In the genomic region with DNA sequence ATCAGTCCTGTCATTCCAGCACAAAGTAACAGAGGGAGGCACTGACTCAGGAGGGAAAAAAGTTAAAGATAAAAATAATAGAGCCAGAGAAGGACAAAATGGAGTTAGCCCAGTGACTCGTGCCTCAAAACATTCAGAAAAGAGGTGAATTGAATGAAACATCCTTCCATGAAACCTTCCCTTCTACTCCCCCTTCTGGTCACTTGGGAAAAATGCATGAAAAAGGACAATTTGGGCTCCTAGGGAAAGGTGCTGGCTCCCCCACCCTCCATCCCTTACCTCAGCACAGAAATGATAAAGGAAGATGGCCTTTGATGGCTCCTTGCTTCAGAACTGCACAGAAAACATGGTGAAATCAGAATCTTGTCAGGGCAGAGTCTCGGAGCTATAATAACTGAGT, we compare ENCODE assay signal across 9 mouse cellular contexts. TPM values are rescaled to one million over a fixed set of nuclear protein-coding genes. Genes with fewer than 3 reads are reported as not detected.
DNase-seq lines count a peak whose midpoint lies in the region; ATAC-seq and TF ChIP-seq lines count a peak whose summit lies in the region.
"Had no signal": no experiment of that assay in that cellular context is flagged by ENCODE, and none has a peak within 500 bp of the region (broad histone marks: within the 10 kb centered on the region; RNA-seq: fewer than 3 reads in every experiment).

No protein-coding gene starts in this region.

- no peaks in the 10 kb centered on the region for H3K36me3 ChIP-seq in kidney, postnatal 0 days (ENCODE audit: insufficient read depth, low read length)
- H3K36me3 ChIP-seq: neural tube, embryonic 12.5 days had no signal

- DNase-seq in cerebellum, adult 9-11 months: peak; percentile 57
- DNase-seq in cerebellum, adult 11 months: no peak
- peak; percentile 68 for DNase-seq in kidney, postnatal 0 days (ENCODE audit: low spot score)
- no peak for DNase-seq in kidney, adult 18-20 months
- peak; percentile 57 for DNase-seq in CD4-positive, CD25-positive, alpha-beta regulatory T cell, adult 2 months (ENCODE audit: low read depth, low spot score)
- DNase-seq in embryo, embryonic 11 days: peak; percentile 49
- no peak for DNase-seq in B cell, adult 2 months
- DNase-seq in gastrocnemius, postnatal 14 days: no peak

- WGBS in kidney, postnatal 0 days: 42% methylated on average over 2 of the region's 2 CpGs

- H3K4me3 ChIP-seq in kidney, postnatal 0 days (replicated peaks; ENCODE audit: low read depth, low read length): no peak overlapping the region
- H3K4me3 ChIP-seq: neural tube, embryonic 12.5 days had no signal

- no peaks in the 10 kb centered on the region for H3K9me3 ChIP-seq in kidney, postnatal 0 days (replicated peaks; ENCODE audit: low read length)
- H3K9me3 ChIP-seq: neural tube, embryonic 12.5 days had no signal

- H3K27ac ChIP-seq in kidney, postnatal 0 days: no peak overlapping the region
- H3K27ac ChIP-seq: neural tube, embryonic 12.5 days had no signal

- H3K27me3 ChIP-seq in kidney, postnatal 0 days (ENCODE audit: insufficient read depth, low read length): no peaks in the 10 kb centered on the region
- H3K27me3 ChIP-seq: neural tube, embryonic 12.5 days had no signal

- H3K9ac ChIP-seq in kidney, postnatal 0 days (ENCODE audit: low read depth, low read length): no peak overlapping the region
- H3K9ac ChIP-seq: neural tube, embryonic 12.5 days had no signal

- intact Hi-C loops in gastrocnemius, postnatal 14 days (cut with DNase I; ENCODE audit: low total_unique reads): no loop called here

- TF ChIP-seq CTCF in kidney, postnatal 0 days (IDR thresholded peaks at IDR 0.05; ENCODE audit: low read depth): peak; percentile 78

- no peak overlapping the region for H3K4me2 ChIP-seq in kidney, postnatal 0 days (ENCODE audit: low read length)
- H3K4me2 ChIP-seq: neural tube, embryonic 12.5 days had no signal

- ATAC-seq in kidney, postnatal 0 days (replicated peaks; ENCODE audit: low FRiP score, low read depth): no peak

- H3K4me1 ChIP-seq in kidney, postnatal 0 days (replicated peaks; ENCODE audit: insufficient read depth, low read length): no peaks in the 10 kb centered on the region
- H3K4me1 ChIP-seq: neural tube, embryonic 12.5 days had no signal

RNA-seq across cellular contexts. Expression of a gene that starts 8.6 kb away (rescaled TPM):
- 13.0 and 13.9 TPM in 2 replicates for polyA plus RNA-seq in kidney, postnatal 0 days (2015; fragmentation: Nextera tagmentation; extraction: Ambion mirVana)
- total RNA-seq in gastrocnemius, postnatal 14 days (2021): 1 to 10 TPM; 7.2 to 7.4 TPM

RNA-seq across cellular contexts. Expression of a gene that starts 14.9 kb away (rescaled TPM):
- 0.34 and 0.55 TPM in 2 replicates for polyA plus RNA-seq in kidney, postnatal 0 days (2015; fragmentation: Nextera tagmentation; extraction: Ambion mirVana)
- under 1 TPM; 0.16 to 0.25 TPM for total RNA-seq in gastrocnemius, postnatal 14 days (2021)

RNA-seq across cellular contexts. Expression of a gene that starts 30.8 kb away (rescaled TPM):
- 1.0 and 1.2 TPM in 2 replicates for polyA plus RNA-seq in kidney, postnatal 0 days (2015; fragmentation: Nextera tagmentation; extraction: Ambion mirVana)
- 10 to 100 TPM; 15.2 to 25.8 TPM for total RNA-seq in gastrocnemius, postnatal 14 days (2021)

RNA-seq across cellular contexts. Expression of a gene that starts 38.9 kb away (rescaled TPM):
- polyA plus RNA-seq in kidney, postnatal 0 days (2015; fragmentation: Nextera tagmentation; extraction: Ambion mirVana): 64.5 and 65.1 TPM in 2 replicates
- total RNA-seq in gastrocnemius, postnatal 14 days (2021): 10 to 100 TPM; 19.6 to 28.5 TPM

RNA-seq across cellular contexts. Expression of a gene that starts 39.1 kb away (rescaled TPM):
- not detected in 2 replicates for polyA plus RNA-seq in kidney, postnatal 0 days (2015; fragmentation: Nextera tagmentation; extraction: Ambion mirVana)
- total RNA-seq in gastrocnemius, postnatal 14 days (2021): under 1 TPM in 1 of 2 experiments, not detected in 1; 0.71 TPM
- polyA plus RNA-seq: neural tube, embryonic 12.5 days had no signal

Comparison
In these comparisons a context has a peak if more than half of its experiments do, and no peak if none do; other contexts are left out.
1. DNase-seq: peak in cerebellum, adult 9-11 months (single experiment), kidney, postnatal 0 days (single experiment), CD4-positive, CD25-positive, alpha-beta regulatory T cell, adult 2 months (single experiment) and embryo, embryonic 11 days (single experiment); none in cerebellum, adult 11 months (single experiment), kidney, adult 18-20 months (single experiment), B cell, adult 2 months (0 of 2) and gastrocnemius, postnatal 14 days (single experiment).